Mouse (Mus musculus) kidney, adult 2 months (tissue): ENCODE data around the gene Rbak.

Experiments
- CTCF ChIP-seq: fragments of 200-500 bp; conservative IDR thresholded peaks from 2 replicates; pipeline ENCODE4 v1.5.1; 2011; ENCODE audit warnings: low read depth, mild to moderate bottlenecking, control low read depth, low read length, moderate library complexity, mixed read lengths; ENCODE audit not compliant: insufficient read depth, insufficient read length
- POLR2A ChIP-seq: fragments of 200-500 bp; IDR thresholded peaks from one replicate; pipeline ENCODE4 v1.6.1; 2011; ENCODE audit warnings: low read depth, low read length, control low read depth

GRCm38 (mm10) chr5:143148661-143149060 is 31.9 kb downstream of the Rbak start:
- TF ChIP-seq POLR2A (no peak), CTCF (no peak)
